In the genomic region with DNA sequence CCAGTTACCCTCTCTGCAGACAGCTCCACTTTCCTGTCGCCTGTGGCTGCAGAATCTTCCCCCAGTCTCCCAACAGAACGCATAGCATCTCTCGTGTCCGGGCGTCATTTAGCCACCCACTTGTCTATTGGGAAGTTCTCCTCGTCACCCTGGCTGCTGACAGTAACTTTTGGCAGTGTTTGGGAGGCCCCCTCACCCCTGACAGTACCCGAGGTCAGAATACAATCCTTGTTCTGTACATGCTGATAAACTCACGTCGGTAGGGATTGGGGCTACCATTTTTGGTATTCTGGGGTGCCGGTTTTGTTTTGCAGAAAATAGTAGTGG, we compare ENCODE assay signal across 8 mouse cellular contexts. TPM values are rescaled to one million over a fixed set of nuclear protein-coding genes. Genes with fewer than 3 reads are reported as not detected.
A peak's percentile ranks its signal among the peaks of the same experiment; 100 is the strongest.
DNase-seq lines count a peak whose midpoint lies in the region; ATAC-seq and TF ChIP-seq lines count a peak whose summit lies in the region.

No protein-coding gene starts in this region.

- H3K4me2 ChIP-seq in kidney, embryonic 14.5 days (replicated peaks; ENCODE audit: low read depth, low read length) = peak overlapping the region; percentile 78
- H3K4me2 ChIP-seq in CH12.LX (ENCODE audit: insufficient read depth, low read depth, poor library complexity, severe bottlenecking) = peak overlapping the region; percentile 97; the same call in 1 of the 2 replicates
- peak overlapping the region; percentile 71 for H3K4me2 ChIP-seq in hindbrain, embryonic 15.5 days

- in situ Hi-C loops in CH12.LX (cut with MboI; ENCODE audit: low pct_ligation_motif_present, low pct_unique_long_range_greater_than_20kb, low sequenced_read_pairs) = loop anchor here (5.0 kb wide), 1 partner anchor 80 kb away; no protein-coding TSS in a partner anchor

- peak overlapping the region; percentile 95 for H3K9ac ChIP-seq in kidney, embryonic 14.5 days (ENCODE audit: low read depth, low read length)
- H3K9ac ChIP-seq in CH12.LX (ENCODE audit: insufficient read depth, low read depth) = peak overlapping the region; percentile 83
- H3K9ac ChIP-seq in hindbrain, embryonic 15.5 days = peak overlapping the region; percentile 82

- no peak for TF ChIP-seq EP300 in CH12.LX (IDR thresholded peaks at IDR 0.05; ENCODE audit: low read length)

- no peak for ATAC-seq in kidney, embryonic 14.5 days (ENCODE audit: low FRiP score, low TSS enrichment)
- no peak for ATAC-seq in hindbrain, embryonic 15.5 days (ENCODE audit: low FRiP score, low read depth)

- dilution Hi-C loops in CH12.LX (cut with MboI; ENCODE audit: extremely low pct_ligation_motif_present, extremely low pct_unique_long_range_greater_than_20kb, low sequenced_read_pairs) = no loop called here

- H3K9me3 ChIP-seq in kidney, embryonic 14.5 days (ENCODE audit: control insufficient read depth, low read length) = no peaks in the 10 kb centered on the region
- H3K9me3 ChIP-seq in CH12.LX (replicated peaks; ENCODE audit: low read length) = no peaks in the 10 kb centered on the region
- no peaks in the 10 kb centered on the region for H3K9me3 ChIP-seq in hindbrain, embryonic 15.5 days

- TF ChIP-seq RAD21 in CH12.LX (IDR thresholded peaks at IDR 0.05; ENCODE audit: low read depth, low read length) = no peak

- DNase-seq in kidney, postnatal 10 days = no peak
- DNase-seq in CH12.LX (ENCODE audit: extremely low read depth) = peak; percentile 52
- peak; percentile 74 for DNase-seq in cerebellum, adult 9-10 months
- DNase-seq in left cerebral cortex, postnatal 4 days = no peak
- DNase-seq in thymus, postnatal 36 days = no peak

- TF ChIP-seq CTCF in CH12.LX (conservative IDR thresholded peaks at IDR 0.05 in 1 of 2, IDR thresholded peaks at IDR 0.05 in 1 of 2; ENCODE audit: low read depth in 2 of 2, low read length in 2 of 2) = no peak

- WGBS in kidney, embryonic 14.5 days = under 1% methylated on average over 10 of the region's 10 CpGs
- WGBS in hindbrain, embryonic 15.5 days = 3% methylated on average over 10 of the region's 10 CpGs
- 2% methylated on average over 10 of the region's 10 CpGs for WGBS in macrophage (ENCODE audit: missing documents)

- no peaks in the 10 kb centered on the region for H3K27me3 ChIP-seq in kidney, embryonic 14.5 days (ENCODE audit: control insufficient read depth, insufficient read depth, low read length)
- no peaks in the 10 kb centered on the region for H3K27me3 ChIP-seq in CH12.LX (replicated peaks)
- H3K27me3 ChIP-seq in hindbrain, embryonic 15.5 days = no peaks in the 10 kb centered on the region

- intact Hi-C loops in left cerebral cortex, postnatal 4 days (cut with DNase I) = loop anchor here (5.0 to 10.0 kb wide), 3 partner anchors 35 to 350 kb away; no protein-coding TSS in a partner anchor

- H3K79me2 ChIP-seq in CH12.LX (replicated peaks; ENCODE audit: control insufficient read depth, extremely low read depth, insufficient read depth, poor library complexity, severe bottlenecking) = peaks cover 60% of the 10 kb centered on the region
- H3K79me2 ChIP-seq in macrophage (ENCODE audit: inconsistent target) = peaks cover 56% of the 10 kb centered on the region

- peak overlapping the region; percentile 82 for H3K4me3 ChIP-seq in kidney, embryonic 14.5 days (ENCODE audit: low read length)
- H3K4me3 ChIP-seq in CH12.LX (replicated peaks in 1 of 3; ENCODE audit: low read depth in 2 of 3, low read length in 2 of 3, poor library complexity in 1 of 3) (peak overlapping the region; percentile 75 to 90 (median 76)), macrophage (ENCODE audit: inconsistent target) (peak overlapping the region; percentile 77)
- H3K4me3 ChIP-seq in hindbrain, embryonic 15.5 days = peak overlapping the region; percentile 76

- peak overlapping the region; percentile 99 for H3K27ac ChIP-seq in kidney, embryonic 14.5 days (ENCODE audit: low read depth, low read length)
- H3K27ac ChIP-seq in CH12.LX (ENCODE audit: insufficient read depth, low read depth) (peak overlapping the region; percentile 22), macrophage (peak overlapping the region; percentile 66)
- H3K27ac ChIP-seq in hindbrain, embryonic 15.5 days (replicated peaks) = peak overlapping the region; percentile 100

- H3K36me3 ChIP-seq in kidney, embryonic 14.5 days (ENCODE audit: control insufficient read depth, insufficient read depth, low read length) = peaks cover 11% of the 10 kb centered on the region; the same call in 1 of the 2 replicates
- H3K36me3 ChIP-seq in CH12.LX (replicated peaks in 1 of 2; ENCODE audit: control insufficient read depth in 1 of 2, insufficient read depth in 1 of 2, low read length in 1 of 2) = peaks cover 4 to 52% of the 10 kb centered on the region in 2 experiments
- peaks cover 8% of the 10 kb centered on the region; the same call in 1 of the 2 replicates for H3K36me3 ChIP-seq in hindbrain, embryonic 15.5 days
- 0 out of 2 replicates have a peak, but pooled peaks cover 10% of the 10 kb centered on the region for H3K36me3 ChIP-seq in macrophage (ENCODE audit: inconsistent target)

- TF ChIP-seq POLR2A in CH12.LX (IDR thresholded peaks at IDR 0.05; ENCODE audit: low read depth, low read length) = no peak

- H3K4me1 ChIP-seq in kidney, embryonic 14.5 days (ENCODE audit: control insufficient read depth, insufficient read depth, low read length) = peaks cover 37% of the 10 kb centered on the region
- peaks cover 25 to 65% of the 10 kb centered on the region in 2 experiments for H3K4me1 ChIP-seq in CH12.LX (ENCODE audit: control insufficient read depth in 1 of 2, insufficient read depth in 2 of 2)
- peaks cover 34% of the 10 kb centered on the region for H3K4me1 ChIP-seq in hindbrain, embryonic 15.5 days (replicated peaks)

TF ChIP-seq in CH12.LX, 34 proteins besides CTCF, POLR2A, EP300 and RAD21:
- TF ChIP-seq MAZ (IDR thresholded peaks at IDR 0.05; ENCODE audit: low read depth, low read length) (0 out of 2 replicates have a peak, but pooled peaks have one; percentile 31), SIN3A (IDR thresholded peaks at IDR 0.05; ENCODE audit: low read length) (no peak; the same call in 1 of the 2 replicates)

RNA-seq across cellular contexts. Expression of gene Zzz3, which starts 1.7 kb away (rescaled TPM):
- polyA plus RNA-seq in kidney, embryonic 14.5 days (2014; fragmentation: Nextera tagmentation; extraction: Ambion mirVana) = 37.4 and 70.8 TPM in 2 replicates
- total RNA-seq in CH12.LX (2012; rRNA removed) = 64.2 and 77.7 TPM in 2 replicates
- 116 and 131 TPM in 2 replicates for total RNA-seq in CH12.LX (2014; rRNA removed)
- 88.4 and 94.9 TPM in 2 replicates for polyA plus RNA-seq in CH12.LX (2012; ENCODE audit: insufficient read length, low read depth)
- polyA plus RNA-seq in hindbrain, embryonic 15.5 days (2015; fragmentation: Nextera tagmentation; extraction: Ambion mirVana) = 29.5 TPM in 2 replicates
- total RNA-seq in macrophage (2018; cell fraction: chromatin; rRNA removed) = 100 to 1,000 TPM in 17 of 26 experiments, 10 to 100 TPM in 9; 58.2 to 223 (median 117) TPM
- 10 to 100 TPM; 16.4 to 39.8 (median 27.7) TPM for total RNA-seq in macrophage (2018; cell fraction: cytosol; rRNA removed)
- total RNA-seq in macrophage (2018; cell fraction: nucleus; rRNA removed) = 100 to 1,000 TPM in 8 of 26 experiments, 10 to 100 TPM in 18; 41.1 to 163 (median 73.0) TPM
- 20.9 to 27.9 TPM (median 25.2 TPM) in 3 replicates for polyA plus RNA-seq in macrophage (2018)
- total RNA-seq in left cerebral cortex, postnatal 4 days (2021) = 10 to 100 TPM; 38.1 to 41.0 TPM

RNA-seq across cellular contexts. Expression of gene Usp33, which starts 50.7 kb away (rescaled TPM):
- 18.8 and 44.4 TPM in 2 replicates for polyA plus RNA-seq in kidney, embryonic 14.5 days (2014; fragmentation: Nextera tagmentation; extraction: Ambion mirVana)
- total RNA-seq in CH12.LX (2012; rRNA removed) (48.8 and 48.9 TPM in 2 replicates), CH12.LX (2014; rRNA removed) (54.7 and 65.5 TPM in 2 replicates)
- polyA plus RNA-seq in CH12.LX (2012; ENCODE audit: insufficient read length, low read depth) (35.8 and 38.3 TPM in 2 replicates), macrophage (2018) (23.2 to 27.4 TPM (median 24.0 TPM) in 3 replicates)
- polyA plus RNA-seq in hindbrain, embryonic 15.5 days (2015; fragmentation: Nextera tagmentation; extraction: Ambion mirVana) = 80.9 and 88.7 TPM in 2 replicates
- 100 to 1,000 TPM in 23 of 26 experiments, 10 to 100 TPM in 3; 65.0 to 266 (median 161) TPM for total RNA-seq in macrophage (2018; cell fraction: chromatin; rRNA removed)
- total RNA-seq in macrophage (2018; cell fraction: cytosol; rRNA removed) = 10 to 100 TPM; 18.6 to 35.8 (median 27.7) TPM
- total RNA-seq in macrophage (2018; cell fraction: nucleus; rRNA removed) = 100 to 1,000 TPM in 9 of 26 experiments, 10 to 100 TPM in 17; 38.0 to 158 (median 79.9) TPM
- total RNA-seq in left cerebral cortex, postnatal 4 days (2021) = 100 to 1,000 TPM; 120 to 129 TPM

RNA-seq across cellular contexts. Expression of gene Miga1, which starts 56.7 kb away (rescaled TPM):
- polyA plus RNA-seq in kidney, embryonic 14.5 days (2014; fragmentation: Nextera tagmentation; extraction: Ambion mirVana) = 14.0 and 23.7 TPM in 2 replicates
- total RNA-seq in CH12.LX (2012; rRNA removed) = 30.7 and 32.5 TPM in 2 replicates
- total RNA-seq in CH12.LX (2014; rRNA removed) = 23.1 and 25.3 TPM in 2 replicates
- polyA plus RNA-seq in CH12.LX (2012; ENCODE audit: insufficient read length, low read depth) = 41.1 and 44.7 TPM in 2 replicates
- 18.3 and 21.0 TPM in 2 replicates for polyA plus RNA-seq in hindbrain, embryonic 15.5 days (2015; fragmentation: Nextera tagmentation; extraction: Ambion mirVana)
- total RNA-seq in macrophage (2018; cell fraction: chromatin; rRNA removed) = 100 to 1,000 TPM in 1 of 26 experiments, 10 to 100 TPM in 25; 21.3 to 104 (median 32.1) TPM
- total RNA-seq in macrophage (2018; cell fraction: cytosol; rRNA removed) = 1 to 10 TPM; 2.0 to 7.4 (median 4.4) TPM
- 10 to 100 TPM in 24 of 26 experiments, 1 to 10 TPM in 2; 9.4 to 49.4 (median 18.4) TPM for total RNA-seq in macrophage (2018; cell fraction: nucleus; rRNA removed)
- polyA plus RNA-seq in macrophage (2018) = 3.8 to 4.6 TPM (median 4.2 TPM) in 3 replicates
- total RNA-seq in left cerebral cortex, postnatal 4 days (2021) = 10 to 100 TPM; 49.6 to 52.0 TPM

Comparison
In these comparisons a context has a peak if more than half of its experiments do, and no peak if none do; other contexts are left out.
1. H3K27ac ChIP-seq: peak in every context shown above with its lines; median percentile 100 in hindbrain, embryonic 15.5 days; 99 in kidney, embryonic 14.5 days; 66 in macrophage; 22 in CH12.LX.
2. DNase-seq: peak in CH12.LX (single experiment) and cerebellum, adult 9-10 months (single experiment); none in kidney, postnatal 10 days (single experiment), left cerebral cortex, postnatal 4 days (single experiment) and thymus, postnatal 36 days (0 of 2).
3. Peak in every context shown above with its lines, with median percentiles within 50 percentile points of each other: H3K4me2 ChIP-seq, H3K4me3 ChIP-seq and H3K9ac ChIP-seq.